Mouse (Mus musculus) hindbrain, embryonic 10.5 days (tissue): Measurements from ENCODE around the gene Thada. TPM values are rescaled to one million over a fixed set of nuclear protein-coding genes. Genes with fewer than 3 reads are reported as not detected.

Source experiments
- DNase-seq: peaks from one replicate; pipeline ENCODE4 v3.0.0-alpha.2; 2017; ENCODE audit warnings: low spot score
- H3K27ac ChIP-seq: fragments of 300-500 bp; sonication (generic); 2 replicates; pipeline ENCODE4 v1.5.1; 2016; ENCODE audit warnings: mild to moderate bottlenecking, moderate library complexity
- H3K27me3 ChIP-seq: fragments of 300-500 bp; sonication (generic); 2 replicates; pipeline ENCODE4 v1.6.1; 2016; ENCODE audit warnings: mild to moderate bottlenecking; ENCODE audit not compliant: poor library complexity, insufficient read depth, severe bottlenecking
- H3K36me3 ChIP-seq: fragments of 300-500 bp; sonication (generic); 2 replicates; pipeline ENCODE4 v1.6.1; 2016; ENCODE audit warnings: mild to moderate bottlenecking, moderate library complexity
- H3K4me1 ChIP-seq: fragments of 300-500 bp; sonication (generic); replicated peaks from 2 replicates; pipeline ENCODE4 v1.6.1; 2016; ENCODE audit warnings: mild to moderate bottlenecking
- H3K4me3 ChIP-seq: fragments of 300-500 bp; sonication (generic); 2 replicates; pipeline ENCODE4 v1.5.1; 2016; ENCODE audit warnings: mild to moderate bottlenecking, moderate library complexity
- H3K9me3 ChIP-seq: fragments of 300-500 bp; sonication (generic); 2 replicates; pipeline ENCODE4 v1.6.1; 2016; ENCODE audit warnings: mild to moderate bottlenecking, moderate library complexity
- WGBS: fragments of 180-500 bp; shearing (Covaris S2); methylation state at CpG from one replicate; pipeline ENCODE4 v1.1.7; 2016; 5-methylcytosine and 5-hydroxymethylcytosine counted together
- polyA plus RNA-seq: library from polyadenylated mRNA; unstranded; fragments of >200 nt; fragmentation: Nextera tagmentation; extraction: Ambion mirVana; gene quantifications from 2 replicates; pipeline ENCODE4 v1.2.1, GENCODE M21; 2016

Thada gene
- polyA plus RNA-seq, 1 experiment from 2014 or later = 10.6 TPM

DNA sequence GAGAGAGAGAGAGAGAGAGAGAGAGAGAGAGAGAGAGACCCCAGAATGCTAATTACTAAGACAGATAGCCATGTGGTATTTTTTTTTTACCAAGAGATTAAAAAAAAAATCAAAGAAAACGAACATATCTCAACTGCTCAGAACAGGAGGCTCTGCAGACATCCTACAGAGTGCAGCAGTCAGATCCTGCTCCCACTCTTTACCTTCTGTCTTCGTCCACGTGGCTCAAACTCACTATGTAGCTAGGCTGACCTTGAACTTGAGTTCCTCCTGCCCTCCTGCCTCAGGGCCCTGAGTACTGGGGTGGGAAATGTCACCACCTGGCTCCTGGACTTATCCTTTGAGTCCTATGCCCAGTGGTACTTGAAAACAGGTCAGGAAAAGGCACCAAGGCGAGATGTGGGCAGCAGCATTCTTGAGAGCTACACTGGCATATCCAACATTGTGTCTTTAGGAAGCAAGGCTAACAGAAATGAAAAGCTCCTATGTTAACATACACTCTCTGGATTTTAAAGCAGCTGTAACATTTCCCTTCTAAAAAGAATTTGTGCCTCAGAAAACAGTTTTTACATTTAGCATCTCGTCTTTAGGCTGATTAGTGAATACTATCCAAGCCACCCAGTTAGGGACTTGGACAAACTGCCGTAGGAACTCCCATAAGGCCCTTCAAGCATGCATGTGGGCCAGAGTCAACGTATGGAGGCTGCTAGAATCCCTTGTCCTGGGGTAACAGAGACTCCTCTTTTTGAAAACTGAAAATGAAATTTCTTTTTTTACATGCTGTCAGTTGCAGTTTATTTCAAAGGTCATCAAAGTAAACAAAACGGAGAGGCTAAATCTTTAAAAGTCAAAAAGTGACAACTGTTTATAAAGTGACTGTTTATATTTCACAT, 183.4 kb downstream of the Thada start:
- Histone ChIP-seq H3K4me1 (no peaks in the 10 kb centered on the region), H3K4me3 (no peak overlapping the region), H3K36me3 (0 out of 2 replicates have a peak, but pooled peaks cover 5% of the 10 kb centered on the region), H3K9me3 (no peaks in the 10 kb centered on the region; the same call in 1 of the 2 replicates), H3K27ac (no peak overlapping the region), H3K27me3 (no peaks in the 10 kb centered on the region)
- DNase-seq = no peak
- WGBS = 87% methylated on average over 8 of the region's 8 CpGs

- no peaks in the 10 kb centered on the region for H3K27me3 ChIP-seq
Measured at GRCm38 (mm10) chr17:84279001-84279400, 187.0 kb downstream of the Thada start.

DNA sequence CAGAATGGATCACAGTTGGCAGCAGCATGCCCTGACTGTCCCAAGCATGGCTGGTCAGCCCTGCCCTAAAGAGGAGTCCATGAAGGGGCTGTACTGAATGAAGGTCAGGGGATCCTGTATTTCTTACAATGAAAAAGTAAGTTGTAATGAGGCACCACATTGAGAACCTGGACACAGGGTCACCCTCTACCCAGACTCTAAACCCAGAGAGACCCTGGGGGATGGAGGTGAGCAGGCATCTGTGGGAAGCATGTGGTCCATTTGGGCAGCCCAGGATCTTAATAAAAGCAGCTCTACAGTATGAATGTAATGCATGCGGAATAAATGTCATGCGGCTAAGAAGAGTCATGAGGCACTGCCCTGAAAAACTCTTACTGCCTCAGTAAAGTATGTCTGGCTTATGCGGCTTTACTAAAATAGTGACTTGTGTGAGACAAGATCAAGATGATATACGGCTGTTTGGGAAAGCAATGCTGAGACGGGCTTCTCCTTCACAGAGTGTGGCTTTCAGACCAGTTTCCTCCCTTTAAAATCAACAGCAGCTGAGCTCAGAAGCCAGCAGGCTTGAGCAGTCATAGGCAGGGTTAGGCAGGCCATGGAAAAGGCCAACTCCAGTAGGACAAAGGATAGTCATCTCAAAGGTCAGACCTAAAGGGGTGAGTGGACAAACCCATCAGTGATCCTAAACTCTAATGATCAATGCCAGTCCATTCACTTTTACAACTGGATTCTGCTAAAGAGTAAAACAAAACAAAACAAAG, 187.6 kb downstream of the Thada start:
- Histone ChIP-seq H3K27ac (no peak overlapping the region), H3K27me3 (no peaks in the 10 kb centered on the region), H3K4me3 (no peak overlapping the region), H3K4me1 (peaks cover 10% of the 10 kb centered on the region), H3K9me3 (no peaks in the 10 kb centered on the region), H3K36me3 (no peaks in the 10 kb centered on the region)
- 89% methylated on average over 5 of the region's 5 CpGs for WGBS
- no peak for DNase-seq

More at GRCm38 (mm10) chr17:84279001-84279400, 187.0 kb downstream of the Thada start:
- Histone ChIP-seq H3K4me3 (no peak overlapping the region), H3K27ac (no peak overlapping the region), H3K36me3 (no peaks in the 10 kb centered on the region), H3K9me3 (no peaks in the 10 kb centered on the region), H3K4me1 (peaks cover 8% of the 10 kb centered on the region)
- no peak for DNase-seq
- WGBS = 86% methylated on average over 8 of the region's 8 CpGs

DNA sequence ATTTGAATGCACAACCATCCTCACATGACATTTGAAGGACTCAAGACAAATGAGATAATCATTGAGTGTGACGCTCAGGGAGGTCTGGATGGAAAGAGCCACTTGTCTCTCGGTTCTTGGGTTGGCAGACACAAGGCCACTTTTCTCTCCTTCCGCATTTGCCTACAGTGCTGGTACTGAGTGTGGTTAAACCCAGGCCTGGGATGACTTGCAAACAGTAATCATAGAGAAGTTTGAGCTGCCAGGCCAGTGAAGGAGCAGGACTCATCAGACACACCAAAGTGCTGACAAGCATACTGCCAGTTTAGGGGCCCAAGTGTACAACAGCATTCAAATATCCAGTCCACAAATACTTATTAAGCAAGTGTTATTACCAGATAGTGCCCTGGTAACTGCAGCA, 191.0 kb downstream of the Thada start:
- H3K9me3 ChIP-seq = no peaks in the 10 kb centered on the region
- H3K4me3 ChIP-seq = no peak overlapping the region
- peaks cover 15% of the 10 kb centered on the region for H3K36me3 ChIP-seq
- H3K4me1 ChIP-seq = peaks cover 10% of the 10 kb centered on the region
- H3K27me3 ChIP-seq = no peaks in the 10 kb centered on the region
- DNase-seq = no peak
- peak overlapping the region; percentile 40; the same call in 1 of the 2 replicates for H3K27ac ChIP-seq
- WGBS = 89% methylated on average over 3 of the region's 3 CpGs

DNA sequence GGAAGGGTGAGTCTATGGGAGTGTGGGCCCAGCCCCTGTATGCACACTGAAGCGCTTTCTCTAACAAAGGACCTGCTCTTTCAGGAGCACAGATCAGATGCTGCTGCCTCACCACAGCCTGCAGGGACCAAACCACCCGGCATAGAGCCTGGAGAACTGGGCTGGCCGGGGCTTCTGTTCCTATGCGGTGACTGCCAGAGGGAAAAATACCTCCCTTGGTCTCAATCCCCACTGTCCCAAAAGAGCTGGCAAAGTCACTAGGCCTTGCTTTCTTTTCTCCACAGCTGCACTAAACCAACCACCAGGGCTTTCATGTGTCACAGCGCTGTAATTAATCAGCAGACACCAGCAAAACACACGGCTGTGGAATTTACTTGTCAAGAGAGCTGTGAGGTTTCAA, 191.8 kb downstream of the Thada start:
- Histone ChIP-seq H3K27me3 (no peaks in the 10 kb centered on the region), H3K9me3 (0 out of 2 replicates have a peak, but pooled peaks cover 2% of the 10 kb centered on the region), H3K4me1 (peaks cover 10% of the 10 kb centered on the region), H3K36me3 (peaks cover 19% of the 10 kb centered on the region), H3K27ac (peak overlapping the region; percentile 66), H3K4me3 (no peak overlapping the region)
- DNase-seq = peak; percentile 14
- WGBS = 64% methylated on average over 6 of the region's 6 CpGs

DNA sequence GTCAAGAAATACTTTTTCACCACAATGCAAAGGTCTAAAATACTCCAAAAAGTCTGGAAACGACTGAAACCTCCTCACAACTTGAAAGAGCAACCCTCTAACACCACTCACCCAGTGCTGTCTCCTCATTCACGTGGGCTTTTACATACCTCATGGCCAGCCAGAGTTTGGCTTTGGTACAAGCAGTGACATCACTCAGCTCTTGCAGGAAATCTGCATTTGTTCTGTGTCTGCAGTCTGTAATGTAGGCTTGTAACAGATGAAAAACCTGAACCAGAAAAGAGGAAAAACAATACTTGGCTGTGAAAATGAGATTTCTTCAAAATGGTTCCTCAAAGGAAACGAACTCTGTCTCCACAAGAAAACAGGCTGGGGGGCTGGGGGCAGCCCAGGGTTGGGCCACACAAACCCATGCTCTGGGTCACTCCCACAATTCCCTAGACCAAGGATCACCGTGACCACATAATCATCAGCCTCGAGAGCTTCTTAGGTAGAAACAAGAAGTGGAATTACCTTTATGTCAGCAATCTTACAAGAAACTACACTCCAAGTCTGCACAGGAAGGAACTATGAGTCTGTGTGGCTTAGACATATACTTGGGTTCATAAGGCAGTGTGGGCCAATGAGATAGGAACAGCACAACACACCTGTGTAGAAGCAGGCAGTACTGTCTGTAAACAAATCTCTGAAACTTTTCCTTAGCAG, 193.3 kb downstream of the Thada start:
- Histone ChIP-seq H3K27ac (no peak overlapping the region), H3K4me1 (peaks cover 10% of the 10 kb centered on the region), H3K4me3 (no peak overlapping the region), H3K9me3 (0 out of 2 replicates have a peak, but pooled peaks cover 2% of the 10 kb centered on the region), H3K27me3 (no peaks in the 10 kb centered on the region), H3K36me3 (peaks cover 26% of the 10 kb centered on the region)
- DNase-seq = no peak
- WGBS = 83% methylated on average over 5 of the region's 5 CpGs

GRCm38 (mm10) chr17:84271566-84272202, 194.3 kb downstream of the Thada start:
- peaks cover 10% of the 10 kb centered on the region for H3K4me1 ChIP-seq
- H3K9me3 ChIP-seq = 0 out of 2 replicates have a peak, but pooled peaks cover 2% of the 10 kb centered on the region
- H3K27me3 ChIP-seq = no peaks in the 10 kb centered on the region
- peaks cover 26% of the 10 kb centered on the region for H3K36me3 ChIP-seq
- no peak for DNase-seq
- H3K27ac ChIP-seq = no peak overlapping the region
- WGBS = 96% methylated on average over 6 of the region's 6 CpGs
- no peak overlapping the region for H3K4me3 ChIP-seq

GRCm38 (mm10) chr17:84269722-84270121, 196.3 kb downstream of the Thada start:
- H3K36me3 ChIP-seq = peaks cover 26% of the 10 kb centered on the region
- DNase-seq = no peak
- WGBS = 94% methylated on average over 5 of the region's 5 CpGs
- 0 out of 2 replicates have a peak, but pooled peaks cover 2% of the 10 kb centered on the region for H3K9me3 ChIP-seq
- H3K4me3 ChIP-seq = no peak overlapping the region
- no peak overlapping the region for H3K27ac ChIP-seq
- H3K4me1 ChIP-seq = peaks cover 8% of the 10 kb centered on the region
- no peaks in the 10 kb centered on the region for H3K27me3 ChIP-seq

- Histone ChIP-seq H3K27ac (no peak overlapping the region), H3K4me1 (0 out of 2 replicates have a peak, but pooled peaks cover 3% of the 10 kb centered on the region), H3K9me3 (0 out of 2 replicates have a peak, but pooled peaks cover 2% of the 10 kb centered on the region), H3K4me3 (no peak overlapping the region), H3K36me3 (peaks cover 26% of the 10 kb centered on the region), H3K27me3 (no peaks in the 10 kb centered on the region)
- DNase-seq = no peak
- WGBS = 79% methylated on average over 3 of the region's 3 CpGs
Measured at GRCm38 (mm10) chr17:84268450-84268849, 197.6 kb downstream of the Thada start.

DNA sequence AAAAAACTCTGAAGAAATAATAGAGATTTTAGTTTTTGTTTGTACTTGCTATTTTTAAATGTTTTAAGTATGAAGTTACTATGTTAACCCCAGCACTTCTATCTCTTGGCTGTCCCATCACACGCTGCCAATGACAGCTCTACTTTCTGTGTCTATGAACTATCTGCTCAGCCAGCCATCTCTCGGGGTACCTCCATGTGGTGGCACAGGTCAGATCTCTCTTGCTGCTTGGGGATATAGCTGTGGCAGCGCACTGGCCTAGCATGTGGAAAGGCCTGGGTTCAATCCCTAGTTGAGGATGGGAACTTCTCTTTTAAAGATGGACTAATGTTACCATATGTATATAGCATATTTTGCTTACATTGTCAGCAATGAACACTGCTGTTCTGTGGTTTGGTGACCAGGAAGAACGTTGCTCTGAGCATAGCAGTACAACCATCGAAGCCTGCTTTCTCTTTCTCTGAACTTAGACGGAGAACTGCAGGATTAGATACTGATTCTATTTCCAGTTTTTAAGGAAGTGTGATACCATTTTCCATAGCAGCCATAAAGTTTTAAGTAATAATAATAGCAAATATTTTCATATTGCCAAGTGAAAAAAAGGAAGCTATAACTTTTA, 198.4 kb downstream of the Thada start:
- no peak for DNase-seq
- Histone ChIP-seq H3K27me3 (no peaks in the 10 kb centered on the region), H3K4me3 (no peak overlapping the region), H3K4me1 (0 out of 2 replicates have a peak, but pooled peaks cover 3% of the 10 kb centered on the region), H3K36me3 (peaks cover 26% of the 10 kb centered on the region), H3K27ac (no peak overlapping the region), H3K9me3 (0 out of 2 replicates have a peak, but pooled peaks cover 2% of the 10 kb centered on the region)
- 94% methylated on average over 6 of the region's 6 CpGs for WGBS

DNA sequence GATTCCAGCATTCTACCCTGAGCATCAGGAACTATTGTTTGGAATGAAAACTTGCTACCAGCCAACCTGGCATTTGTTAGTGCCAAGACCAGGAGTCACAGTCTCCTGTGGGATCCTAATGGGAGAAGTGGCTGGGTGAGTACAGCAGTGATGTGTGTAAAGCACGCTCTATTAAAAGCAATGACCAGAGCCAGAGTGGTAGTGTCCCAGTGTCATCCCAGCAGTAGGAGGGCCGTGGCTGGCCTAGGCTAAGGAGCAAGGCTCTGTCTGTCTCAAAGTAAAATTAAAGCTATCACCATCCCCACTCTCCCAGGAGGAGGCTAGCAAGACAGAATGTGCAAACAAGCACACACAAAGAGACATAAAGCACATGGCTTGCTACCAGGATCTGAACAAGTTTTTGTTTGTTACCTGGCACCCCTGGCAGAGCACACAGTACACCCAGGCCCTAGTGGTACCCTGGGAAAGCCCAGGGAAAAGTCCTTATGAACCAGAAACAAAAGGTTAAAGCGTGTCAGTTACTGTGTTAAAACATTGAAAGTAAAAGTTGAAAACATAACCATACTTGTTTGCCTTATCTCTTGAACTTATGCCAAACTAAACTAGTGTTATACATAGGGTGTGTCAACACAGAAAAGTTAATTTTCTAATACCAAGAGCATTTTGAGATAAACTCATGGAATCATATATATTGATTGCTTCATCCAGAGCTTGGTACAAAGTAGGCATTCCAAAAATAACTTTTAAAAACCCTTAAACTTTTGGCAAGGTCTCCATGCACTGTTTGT, 199.7 kb downstream of the Thada start:
- 85% methylated on average over 3 of the region's 3 CpGs for WGBS
- H3K4me3 ChIP-seq = no peak overlapping the region
- DNase-seq = no peak
- H3K9me3 ChIP-seq = 0 out of 2 replicates have a peak, but pooled peaks cover 2% of the 10 kb centered on the region
- 0 out of 2 replicates have a peak, but pooled peaks cover 3% of the 10 kb centered on the region for H3K4me1 ChIP-seq
- H3K36me3 ChIP-seq = peaks cover 22% of the 10 kb centered on the region
- no peaks in the 10 kb centered on the region for H3K27me3 ChIP-seq
- H3K27ac ChIP-seq = peak overlapping the region; percentile 50
